Mouse (Mus musculus) intestine, postnatal 0 days (tissue): ENCODE measurements around the gene Bhlhb9. TPM values are rescaled to one million over a fixed set of nuclear protein-coding genes. Genes with fewer than 3 reads are reported as not detected.
"Not testable (repeated sequence)": the region's sequence is repeated elsewhere in the genome, so short reads cannot be mapped to it uniquely, and the experiment has no call there.

ENCODE experiments used
- ATAC-seq: fragments of 200-750 bp; cut with Nextera tagmentation; 2 replicates; pipeline ENCODE4 v1.8.0; 2017; ENCODE audit warnings: mild to moderate bottlenecking, moderate TSS enrichment, moderate library complexity
- H3K27ac ChIP-seq: fragments of 300-500 bp; sonication (generic); 2 replicates; pipeline ENCODE4 v1.5.1; 2014; ENCODE audit warnings: mild to moderate bottlenecking, low read depth, low read length, moderate library complexity
- H3K27me3 ChIP-seq: fragments of 300-500 bp; sonication (generic); replicated peaks from 2 replicates; pipeline ENCODE4 v1.6.1; 2014; ENCODE audit warnings: low read length, mixed read lengths; ENCODE audit not compliant: control insufficient read depth, insufficient read depth
- H3K36me3 ChIP-seq: fragments of 300-500 bp; sonication (generic); 2 replicates; pipeline ENCODE4 v1.6.1; 2014; ENCODE audit warnings: mild to moderate bottlenecking, moderate library complexity; ENCODE audit not compliant: control insufficient read depth, insufficient read depth
- H3K4me1 ChIP-seq: fragments of 300-500 bp; sonication (generic); replicated peaks from 2 replicates; pipeline ENCODE4 v1.6.1; 2014; ENCODE audit warnings: antibody characterized with exemption, low read length, mixed read lengths; ENCODE audit not compliant: control insufficient read depth, insufficient read depth
- H3K4me2 ChIP-seq: fragments of 300-500 bp; sonication (generic); replicated peaks from 2 replicates; pipeline ENCODE4 v1.6.1; 2014; ENCODE audit warnings: low read depth, mild to moderate bottlenecking, moderate library complexity
- H3K4me3 ChIP-seq: fragments of 300-500 bp; sonication (generic); 2 replicates; pipeline ENCODE4 v1.5.1; 2014; ENCODE audit warnings: low read depth, low read length
- H3K9ac ChIP-seq: fragments of 300-500 bp; sonication (generic); 2 replicates; pipeline ENCODE4 v1.6.1; 2014; ENCODE audit warnings: mild to moderate bottlenecking, low read depth, low read length
- H3K9me3 ChIP-seq: fragments of 300-500 bp; sonication (generic); 2 replicates; pipeline ENCODE4 v1.6.1; 2016; ENCODE audit warnings: mixed run types; ENCODE audit not compliant: control insufficient read depth
- CTCF ChIP-seq: sonication (generic); IDR thresholded peaks from 2 replicates; pipeline ENCODE4 v1.5.1; 2016; ENCODE audit warnings: low read depth, mild to moderate bottlenecking, control low read depth, antibody characterized with exemption, moderate library complexity
- WGBS: fragments of 180-500 bp; shearing (Covaris S2); extraction: QIAGEN DNeasy Blood & Tissue Kit; methylation state at CpG from one replicate; pipeline ENCODE4 v1.1.7; 2014; 5-methylcytosine and 5-hydroxymethylcytosine counted together
- polyA plus RNA-seq: library from polyadenylated mRNA; unstranded; fragments of >200 nt; fragmentation: Nextera tagmentation; extraction: Ambion mirVana; gene quantifications from 2 replicates; pipeline ENCODE4 v1.2.1, GENCODE M21; 2015

Bhlhb9 gene
- 9.2 and 10.0 TPM in 2 replicates for polyA plus RNA-seq

DNA sequence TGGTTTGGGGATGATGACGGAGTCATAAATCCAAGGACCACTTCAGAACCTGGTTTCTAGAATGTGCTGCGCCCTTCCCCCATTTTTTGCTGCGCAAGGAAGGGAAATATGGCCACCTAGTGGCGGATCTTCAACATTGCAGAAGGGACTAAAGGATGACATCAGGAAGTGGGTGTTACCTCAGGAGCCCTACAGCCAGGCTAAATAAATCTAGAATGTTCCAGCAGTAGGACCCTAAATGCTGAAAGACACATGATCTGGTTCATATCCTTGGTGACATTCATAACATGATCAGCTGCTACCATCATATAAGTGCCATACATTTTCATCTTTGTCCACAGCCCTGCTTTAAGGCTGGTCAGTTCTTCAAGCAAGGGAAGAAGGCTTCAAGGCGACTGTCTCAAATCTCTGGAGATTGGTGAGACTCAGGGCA lies at the start of gene Bhlhb9:
Gene Bhlhb9, plus strand, starts transcription at position 383 of the 433 bp plus-strand sequence.
- H3K4me3 ChIP-seq: peak within 1 kb of the TSS; percentile 37
- WGBS: 9% methylated on average over 3 of the region's 5 CpGs
- H3K9ac ChIP-seq, H3K9me3 ChIP-seq, H3K4me1 ChIP-seq, H3K36me3 ChIP-seq, H3K27ac ChIP-seq, H3K27me3 ChIP-seq: not testable (repeated sequence)
- peak; percentile 71 for TF ChIP-seq CTCF
- H3K4me2 ChIP-seq: peak within 1 kb of the TSS; percentile 60
- ATAC-seq: peak; percentile 38; the same call in 1 of the 2 replicates

DNA sequence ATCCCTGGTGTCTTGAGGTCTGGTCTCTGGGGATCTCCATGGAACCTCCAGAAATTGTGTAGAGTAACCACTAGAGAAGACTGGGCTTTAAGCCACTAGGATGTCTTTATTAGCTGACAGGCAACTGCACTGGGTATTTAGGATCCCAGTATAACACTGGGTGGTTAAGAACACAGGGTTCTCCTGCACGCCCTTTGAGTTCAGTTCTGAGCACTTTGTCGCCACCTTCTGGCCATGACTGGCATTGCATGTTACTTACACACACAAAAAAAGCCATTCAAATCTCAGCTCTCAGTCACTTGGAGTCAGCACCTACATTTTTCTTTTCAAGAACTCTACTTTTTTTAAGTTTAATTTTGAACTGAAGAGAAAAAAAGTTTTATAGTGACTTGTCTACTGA lies 44.6 kb upstream of the Bhlhb9 start:
- H3K4me3 ChIP-seq: no peak overlapping the region
- no peak for ATAC-seq
- no peaks in the 10 kb centered on the region for H3K4me1 ChIP-seq
- no peak overlapping the region for H3K9ac ChIP-seq
- no peaks in the 10 kb centered on the region for H3K9me3 ChIP-seq
- no peak overlapping the region for H3K27ac ChIP-seq
- peak; percentile 82 for TF ChIP-seq CTCF
- 4% methylated on average over 2 of the region's 2 CpGs for WGBS
- H3K27me3 ChIP-seq: no peaks in the 10 kb centered on the region
- H3K4me2 ChIP-seq: no peak overlapping the region
- no peaks in the 10 kb centered on the region for H3K36me3 ChIP-seq

DNA sequence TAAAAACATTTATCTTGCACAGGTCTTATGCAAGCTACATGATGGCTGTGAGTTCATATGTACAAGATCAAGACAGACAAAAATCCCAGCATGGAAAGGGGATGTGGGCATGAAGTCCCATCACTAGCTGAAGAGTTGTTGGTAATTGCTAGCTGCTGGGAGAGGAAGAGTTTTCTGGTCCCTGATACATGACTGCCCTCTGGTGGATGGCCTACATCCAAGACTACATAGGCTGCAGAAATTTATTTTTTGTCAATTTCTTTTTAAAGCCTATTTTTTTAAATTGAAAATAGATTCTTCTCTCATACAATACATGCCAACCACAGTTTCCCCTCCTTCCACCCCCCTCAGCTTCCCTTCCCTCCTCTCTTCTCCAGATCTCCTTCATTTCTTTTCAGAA lies 35.7 kb upstream of the Bhlhb9 start:
- peak; percentile 68 for TF ChIP-seq CTCF
- no peak for ATAC-seq
- Histone ChIP-seq H3K9me3 (no peaks in the 10 kb centered on the region), H3K4me3 (no peak overlapping the region), H3K27me3 (no peaks in the 10 kb centered on the region), H3K36me3 (no peaks in the 10 kb centered on the region; the same call in 1 of the 2 replicates), H3K9ac (no peak overlapping the region), H3K27ac (no peak overlapping the region), H3K4me2 (no peak overlapping the region), H3K4me1 (no peaks in the 10 kb centered on the region)

- H3K27me3 ChIP-seq: no peaks in the 10 kb centered on the region
- no peak overlapping the region for H3K27ac ChIP-seq
- 0 out of 2 replicates have a peak, but pooled peaks have one; percentile 45 for ATAC-seq
- no peak for TF ChIP-seq CTCF
- no peak overlapping the region for H3K4me2 ChIP-seq
- 25% methylated on average over 3 of the region's 3 CpGs for WGBS
- H3K9me3 ChIP-seq: no peaks in the 10 kb centered on the region
- H3K4me1 ChIP-seq: no peaks in the 10 kb centered on the region
- H3K36me3 ChIP-seq: no peaks in the 10 kb centered on the region
- no peak overlapping the region for H3K4me3 ChIP-seq
- H3K9ac ChIP-seq: no peak overlapping the region
These were observed 29.3 kb upstream of the Bhlhb9 start for GRCm38 (mm10) chrX:135768043-135768548.

DNA sequence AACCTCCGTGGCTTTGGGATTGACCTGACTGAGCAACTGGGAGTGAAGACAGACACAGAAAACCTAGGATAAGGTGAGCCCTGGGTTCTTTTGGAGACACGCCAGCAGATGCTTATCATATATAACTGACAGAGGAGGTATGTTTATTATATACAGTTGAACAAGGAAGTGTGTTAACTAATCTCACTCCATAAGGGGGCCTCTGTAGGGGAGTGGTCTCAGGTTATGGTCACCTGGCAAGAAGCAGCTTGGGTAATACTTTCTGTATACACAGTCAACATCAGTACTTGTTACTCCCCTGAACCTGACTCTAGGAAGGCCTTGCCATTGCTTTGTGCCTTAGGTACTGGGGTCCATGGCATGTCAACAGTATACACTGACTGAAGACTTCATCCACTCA lies 28.8 kb upstream of the Bhlhb9 start:
- no peaks in the 10 kb centered on the region for H3K27me3 ChIP-seq
- H3K4me3 ChIP-seq: no peak overlapping the region
- H3K9ac ChIP-seq: no peak overlapping the region
- H3K36me3 ChIP-seq: no peaks in the 10 kb centered on the region
- H3K27ac ChIP-seq: no peak overlapping the region
- H3K4me2 ChIP-seq: no peak overlapping the region
- no peaks in the 10 kb centered on the region for H3K4me1 ChIP-seq
- WGBS: 36% methylated on average over 2 of the region's 2 CpGs
- no peak for TF ChIP-seq CTCF
- ATAC-seq: peak; percentile 28; the same call in 1 of the 2 replicates
- no peaks in the 10 kb centered on the region for H3K9me3 ChIP-seq

GRCm38 (mm10) chrX:135791536-135791935 lies 5.9 kb upstream of the Bhlhb9 start:
- Histone ChIP-seq H3K27ac (no peak overlapping the region), H3K36me3 (no peaks in the 10 kb centered on the region), H3K27me3 (no peaks in the 10 kb centered on the region), H3K9me3 (no peaks in the 10 kb centered on the region), H3K4me1 (no peaks in the 10 kb centered on the region), H3K4me2 (no peak overlapping the region), H3K9ac (no peak overlapping the region), H3K4me3 (no peak overlapping the region)
- TF ChIP-seq CTCF: no peak
- ATAC-seq: no peak

DNA sequence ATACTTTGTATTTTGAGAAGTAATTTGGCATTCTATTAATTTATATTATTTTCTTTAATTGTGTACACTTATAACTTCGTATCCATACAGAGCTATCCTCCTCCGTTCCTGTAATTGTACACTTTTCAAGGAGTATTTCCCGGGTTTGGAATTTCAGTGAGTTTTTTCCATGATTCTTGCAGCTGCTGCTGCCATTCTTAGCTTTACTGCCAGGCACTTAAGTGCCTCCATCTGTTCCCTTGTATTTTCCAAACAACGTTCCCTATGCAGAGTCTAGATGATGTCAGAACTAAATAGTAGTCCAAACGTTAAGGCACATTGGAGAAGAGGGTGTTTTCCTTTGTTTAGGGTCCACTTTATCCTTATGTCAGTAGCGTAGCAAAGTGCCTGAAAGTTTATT lies 5.1 kb upstream of the Bhlhb9 start:
- TF ChIP-seq CTCF: no peak
- H3K4me3 ChIP-seq: no peak overlapping the region
- no peak overlapping the region for H3K9ac ChIP-seq
- no peaks in the 10 kb centered on the region for H3K36me3 ChIP-seq
- no peaks in the 10 kb centered on the region for H3K27me3 ChIP-seq
- H3K4me1 ChIP-seq: no peaks in the 10 kb centered on the region
- H3K4me2 ChIP-seq: no peak overlapping the region
- H3K9me3 ChIP-seq: no peaks in the 10 kb centered on the region
- ATAC-seq: no peak
- H3K27ac ChIP-seq: no peak overlapping the region
- 72% methylated on average over 6 of the region's 6 CpGs for WGBS

- ATAC-seq: peak; percentile 66
- WGBS: 30% methylated on average over 25 of the region's 27 CpGs
- H3K27ac ChIP-seq, H3K36me3 ChIP-seq, H3K9me3 ChIP-seq, H3K9ac ChIP-seq, H3K27me3 ChIP-seq, H3K4me1 ChIP-seq: not testable (repeated sequence)
- Histone ChIP-seq H3K4me2 (peak overlapping the region; percentile 60), H3K4me3 (peak overlapping the region; percentile 37)
These were observed 1.6 kb upstream of the Bhlhb9 start for GRCm38 (mm10) chrX:135795591-135796304.
